Mouse (Mus musculus): ENCODE data around the gene Rbm3. TPM values are rescaled to one million over a fixed set of nuclear protein-coding genes. Genes with fewer than 3 reads are reported as not detected.
"Not testable (repeated sequence)": the region's sequence is repeated elsewhere in the genome, so short reads cannot be mapped to it uniquely, and the experiment has no call there.

Gene Rbm3
- total and polyA plus RNA-seq, 2 experiments from 2014 or later, result 371 to 432 TPM

- Histone ChIP-seq H3K4me2 (ENCODE audit: low read depth, low read length, poor library complexity, severe bottlenecking) (no peak overlapping the region), H3K4me1 (ENCODE audit: insufficient read depth, low read length) (no peaks in the 10 kb centered on the region), H3K27me3 (ENCODE audit: insufficient read depth, low read length) (no peaks in the 10 kb centered on the region), H3K9me3 (ENCODE audit: low read length) (no peaks in the 10 kb centered on the region), H3K36me3 (ENCODE audit: insufficient read depth, low read length) (no peaks in the 10 kb centered on the region), H3K27ac (ENCODE audit: low read depth, low read length) (no peak overlapping the region), H3K4me3 (ENCODE audit: low read depth, low read length) (no peak overlapping the region), H3K9ac (replicated peaks; ENCODE audit: low read length, poor library complexity, severe bottlenecking) (no peak overlapping the region)
- no peak for ATAC-seq (ENCODE audit: low FRiP score)
- TF ChIP-seq CTCF (IDR thresholded peaks at IDR 0.05), result no peak
- no peak for DNase-seq (ENCODE audit: low spot score)
- WGBS, result 64% methylated on average over 4 of the region's 4 CpGs
These were observed 46.2 kb downstream of the Rbm3 start for GRCm38 (mm10) chrX:8099435-8099834.

- no peaks in the 10 kb centered on the region for H3K9me3 ChIP-seq (ENCODE audit: low read length)
- peak overlapping the region; percentile 25 for H3K4me3 ChIP-seq (ENCODE audit: low read depth, low read length)
- H3K4me2 ChIP-seq (ENCODE audit: low read depth, low read length, poor library complexity, severe bottlenecking), result peak overlapping the region; percentile 24; the same call in 1 of the 2 replicates
- WGBS, result 15% methylated on average over 17 of the region's 19 CpGs
- no peaks in the 10 kb centered on the region for H3K36me3 ChIP-seq (ENCODE audit: insufficient read depth, low read length)
- no peak for TF ChIP-seq CTCF (IDR thresholded peaks at IDR 0.05)
- H3K27ac ChIP-seq (ENCODE audit: low read depth, low read length), result peak overlapping the region; percentile 59; the same call in 1 of the 2 replicates
- no peak overlapping the region for H3K9ac ChIP-seq (replicated peaks; ENCODE audit: low read length, poor library complexity, severe bottlenecking)
- H3K4me1 ChIP-seq (ENCODE audit: insufficient read depth, low read length), result no peaks in the 10 kb centered on the region
- H3K27me3 ChIP-seq (ENCODE audit: insufficient read depth, low read length), result no peaks in the 10 kb centered on the region
- ATAC-seq (ENCODE audit: low FRiP score), result peak; percentile 96
- DNase-seq (ENCODE audit: low spot score), result peak; percentile 97
These were observed 48.9 kb downstream of the Rbm3 start for GRCm38 (mm10) chrX:8096787-8097242.

GRCm38 (mm10) chrX:8096068-8096786, 49.5 kb downstream of the Rbm3 start:
- DNase-seq (ENCODE audit: low spot score), result not testable (repeated sequence)
- peak overlapping the region; percentile 42; the same call in 1 of the 2 replicates for H3K9ac ChIP-seq (replicated peaks; ENCODE audit: low read length, poor library complexity, severe bottlenecking)

GRCm38 (mm10) chrX:8095546-8095945, 50.1 kb downstream of the Rbm3 start:
- H3K9me3 ChIP-seq (ENCODE audit: low read length), result no peaks in the 10 kb centered on the region
- ATAC-seq (ENCODE audit: low FRiP score) (no peak), DNase-seq (ENCODE audit: low spot score) (no peak)
- no peaks in the 10 kb centered on the region for H3K27me3 ChIP-seq (ENCODE audit: insufficient read depth, low read length)
- H3K36me3 ChIP-seq (ENCODE audit: insufficient read depth, low read length), result no peaks in the 10 kb centered on the region
- peak overlapping the region; percentile 22; the same call in 1 of the 2 replicates for H3K4me3 ChIP-seq (ENCODE audit: low read depth, low read length)
- no peaks in the 10 kb centered on the region for H3K4me1 ChIP-seq (ENCODE audit: insufficient read depth, low read length)
- H3K9ac ChIP-seq (replicated peaks; ENCODE audit: low read length, poor library complexity, severe bottlenecking), result peak overlapping the region; percentile 42; the same call in 1 of the 2 replicates
- 81% methylated on average over 10 of the region's 10 CpGs for WGBS
- H3K27ac ChIP-seq (ENCODE audit: low read depth, low read length), result no peak overlapping the region
- TF ChIP-seq CTCF (IDR thresholded peaks at IDR 0.05), result no peak
- H3K4me2 ChIP-seq (ENCODE audit: low read depth, low read length, poor library complexity, severe bottlenecking), result peak overlapping the region; percentile 34

More at GRCm38 (mm10) chrX:8096068-8096786, 49.5 kb downstream of the Rbm3 start:
- not testable (repeated sequence) for H3K36me3 ChIP-seq (ENCODE audit: insufficient read depth, low read length); H3K9me3 ChIP-seq (ENCODE audit: low read length); H3K4me1 ChIP-seq (ENCODE audit: insufficient read depth, low read length); H3K27me3 ChIP-seq (ENCODE audit: insufficient read depth, low read length); H3K27ac ChIP-seq (ENCODE audit: low read depth, low read length)
- peak overlapping the region; percentile 25; the same call in 1 of the 2 replicates for H3K4me3 ChIP-seq (ENCODE audit: low read depth, low read length)
- peak; percentile 92 for ATAC-seq (ENCODE audit: low FRiP score)
- H3K4me2 ChIP-seq (ENCODE audit: low read depth, low read length, poor library complexity, severe bottlenecking), result peak overlapping the region; percentile 34
- WGBS, result 36% methylated on average over 9 of the region's 48 CpGs

GRCm38 (mm10) chrX:8090954-8091347, 54.7 kb downstream of the Rbm3 start:
- H3K9me3 ChIP-seq (ENCODE audit: low read length); H3K9ac ChIP-seq (replicated peaks; ENCODE audit: low read length, poor library complexity, severe bottlenecking); H3K27ac ChIP-seq (ENCODE audit: low read depth, low read length); DNase-seq (ENCODE audit: low spot score); H3K4me3 ChIP-seq (ENCODE audit: low read depth, low read length); ATAC-seq (ENCODE audit: low FRiP score); H3K36me3 ChIP-seq (ENCODE audit: insufficient read depth, low read length); H3K4me2 ChIP-seq (ENCODE audit: low read depth, low read length, poor library complexity, severe bottlenecking); H3K27me3 ChIP-seq (ENCODE audit: insufficient read depth, low read length); H3K4me1 ChIP-seq (ENCODE audit: insufficient read depth, low read length): not testable (repeated sequence)
- 72% methylated on average over 4 of the region's 5 CpGs for WGBS

GRCm38 (mm10) chrX:8090346-8090953, 55.2 kb downstream of the Rbm3 start, which contains the start of gene Was:
TSS of gene Was (minus strand) at chrX:8090498.
- ATAC-seq (ENCODE audit: low FRiP score) (no peak), DNase-seq (ENCODE audit: low spot score) (no peak)
- TF ChIP-seq CTCF (IDR thresholded peaks at IDR 0.05), result no peak

More at GRCm38 (mm10) chrX:8090346-8090953, 55.2 kb downstream of the Rbm3 start, which contains the start of gene Was:
- H3K4me1 ChIP-seq (ENCODE audit: insufficient read depth, low read length), result no peaks in the 10 kb centered on the region
- no peaks in the 10 kb centered on the region for H3K36me3 ChIP-seq (ENCODE audit: insufficient read depth, low read length)
- no peaks in the 10 kb centered on the region for H3K27me3 ChIP-seq (ENCODE audit: insufficient read depth, low read length)
- no peaks in the 10 kb centered on the region for H3K9me3 ChIP-seq (ENCODE audit: low read length)
- no peak within 1 kb of the TSS for H3K27ac ChIP-seq (ENCODE audit: low read depth, low read length)
- 90% methylated on average over 14 of the region's 14 CpGs for WGBS
- no peak within 1 kb of the TSS for H3K9ac ChIP-seq (replicated peaks; ENCODE audit: low read length, poor library complexity, severe bottlenecking)
- no peak within 1 kb of the TSS for H3K4me2 ChIP-seq (ENCODE audit: low read depth, low read length, poor library complexity, severe bottlenecking)
- H3K4me3 ChIP-seq (ENCODE audit: low read depth, low read length), result no peak within 1 kb of the TSS

Data from midbrain, postnatal 0 days (tissue).